Mouse (Mus musculus) intestine, embryonic 14.5 days (tissue): ENCODE measurements around the gene Mzf1. TPM values are rescaled to one million over a fixed set of nuclear protein-coding genes. Genes with fewer than 3 reads are reported as not detected.
A peak's percentile ranks its signal among the peaks of the same experiment; 100 is the strongest.

ENCODE experiments used
- ATAC-seq: fragments of 200-750 bp; cut with Nextera tagmentation; replicated peaks from 2 replicates; pipeline ENCODE4 v1.8.0; 2017; ENCODE audit warnings: low read depth, moderate number of reproducible peaks, moderate TSS enrichment, moderate library complexity; ENCODE audit not compliant: low FRiP score, low TSS enrichment
- DNase-seq: peaks from one replicate; pipeline ENCODE4 v3.0.0-alpha.2; 2018; ENCODE audit warnings: low spot score
- H3K27ac ChIP-seq: fragments of 300-500 bp; sonication (generic); 2 replicates; pipeline ENCODE4 v1.5.1; 2014; ENCODE audit warnings: low read depth, mild to moderate bottlenecking, control low read depth
- H3K27me3 ChIP-seq: fragments of 300-500 bp; sonication (generic); replicated peaks from 2 replicates; pipeline ENCODE4 v1.6.1; 2014; ENCODE audit warnings: low read length, control low read depth; ENCODE audit not compliant: control insufficient read depth, insufficient read depth
- H3K36me3 ChIP-seq: fragments of 300-500 bp; sonication (generic); 2 replicates; pipeline ENCODE4 v1.6.1; 2014; ENCODE audit warnings: low read length, control low read depth; ENCODE audit not compliant: control insufficient read depth, insufficient read depth
- H3K4me1 ChIP-seq: fragments of 300-500 bp; sonication (generic); replicated peaks from 2 replicates; pipeline ENCODE4 v1.6.1; 2014; ENCODE audit warnings: low read length, control low read depth, mixed read lengths; ENCODE audit not compliant: control insufficient read depth, insufficient read depth
- H3K4me2 ChIP-seq: fragments of 300-500 bp; sonication (generic); 2 replicates; pipeline ENCODE4 v1.6.1; 2014; ENCODE audit warnings: low read length
- H3K4me3 ChIP-seq: fragments of 300-500 bp; sonication (generic); 2 replicates; pipeline ENCODE4 v1.5.1; 2014; ENCODE audit warnings: low read depth, low read length, control low read depth, mixed read lengths
- H3K9ac ChIP-seq: fragments of 300-500 bp; sonication (generic); 2 replicates; pipeline ENCODE4 v1.6.1; 2014; ENCODE audit warnings: mild to moderate bottlenecking, low read length
- H3K9me3 ChIP-seq: fragments of 300-500 bp; sonication (generic); 2 replicates; pipeline ENCODE4 v1.6.1; 2016; ENCODE audit warnings: low read length, control low read depth; ENCODE audit not compliant: control insufficient read depth
- WGBS: fragments of 180-500 bp; shearing (Covaris S2); extraction: QIAGEN DNeasy Blood & Tissue Kit; methylation state at CpG from one replicate; pipeline ENCODE4 v1.1.7; 2014; 5-methylcytosine and 5-hydroxymethylcytosine counted together
- polyA plus RNA-seq: library from polyadenylated mRNA; unstranded; fragments of >200 nt; fragmentation: Nextera tagmentation; extraction: Ambion mirVana; gene quantifications from 2 replicates; pipeline ENCODE4 v1.2.1, GENCODE M21; 2014

The Mzf1 gene
- polyA plus RNA-seq, 1 experiment from 2014 or later: 2.7 TPM

DNA sequence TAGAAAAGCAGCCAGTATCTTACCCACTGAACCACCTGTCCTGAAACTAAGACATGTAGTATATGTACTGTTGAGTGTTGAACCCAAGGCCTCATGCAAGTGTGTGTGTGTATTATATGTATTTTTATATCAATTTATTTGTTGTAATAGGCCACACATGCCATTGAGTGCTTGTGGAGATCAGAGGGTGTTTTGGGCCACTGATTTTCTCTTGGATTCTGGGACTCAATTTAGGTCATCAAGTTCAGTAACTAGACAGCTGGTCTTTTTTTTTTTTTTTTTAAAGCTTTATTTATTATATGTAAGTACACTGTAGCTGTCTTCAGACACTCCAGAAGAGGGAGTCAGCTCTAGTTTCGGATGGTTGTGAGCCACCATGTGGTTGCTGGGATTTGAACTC, 39.3 kb downstream of the Mzf1 start:
- Histone ChIP-seq H3K4me2 (no peak overlapping the region), H3K27ac (no peak overlapping the region), H3K9me3 (no peaks in the 10 kb centered on the region), H3K4me1 (peaks cover 4% of the 10 kb centered on the region; the same call in 1 of the 2 replicates), H3K4me3 (no peak overlapping the region), H3K9ac (no peak overlapping the region), H3K27me3 (no peaks in the 10 kb centered on the region), H3K36me3 (no peaks in the 10 kb centered on the region)
- no peak for ATAC-seq
- no peak for DNase-seq
- 93% methylated on average over 1 of the region's 1 CpGs for WGBS

DNA sequence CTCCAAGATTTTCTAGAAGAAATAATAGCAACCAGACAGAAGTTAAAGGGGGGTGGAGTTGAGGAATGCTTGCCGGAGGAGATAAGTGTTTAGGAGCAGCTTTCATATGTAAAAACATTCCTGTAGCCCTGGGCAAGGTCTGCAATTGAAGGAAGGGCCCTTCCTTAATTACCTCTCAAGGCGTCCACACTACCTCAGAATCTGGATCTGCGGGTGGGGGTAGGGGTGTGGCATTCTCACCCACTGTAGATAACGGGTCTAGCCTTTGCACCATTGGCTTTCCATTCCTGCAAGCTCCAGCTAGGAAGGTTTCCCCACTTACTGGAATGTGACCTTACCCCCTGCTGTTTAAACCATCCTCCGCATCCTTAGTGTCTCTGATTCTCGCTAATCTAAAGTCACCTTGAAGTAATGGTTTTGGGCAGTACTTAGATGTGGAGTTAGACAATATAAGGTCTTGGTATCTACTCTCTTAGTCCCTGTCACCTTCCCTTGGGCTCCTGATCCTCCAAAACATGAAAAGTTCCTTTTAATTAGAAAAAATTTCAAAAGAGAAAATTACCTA, 40.2 kb downstream of the Mzf1 start:
- ATAC-seq: no peak
- H3K27me3 ChIP-seq: no peaks in the 10 kb centered on the region
- H3K4me3 ChIP-seq: no peak overlapping the region
- no peak overlapping the region for H3K9ac ChIP-seq
- H3K27ac ChIP-seq: no peak overlapping the region
- H3K4me2 ChIP-seq: no peak overlapping the region
- H3K4me1 ChIP-seq: peaks cover 4% of the 10 kb centered on the region; the same call in 1 of the 2 replicates
- no peaks in the 10 kb centered on the region for H3K36me3 ChIP-seq
- DNase-seq: no peak
- no peaks in the 10 kb centered on the region for H3K9me3 ChIP-seq
- 39% methylated on average over 6 of the region's 6 CpGs for WGBS

DNA sequence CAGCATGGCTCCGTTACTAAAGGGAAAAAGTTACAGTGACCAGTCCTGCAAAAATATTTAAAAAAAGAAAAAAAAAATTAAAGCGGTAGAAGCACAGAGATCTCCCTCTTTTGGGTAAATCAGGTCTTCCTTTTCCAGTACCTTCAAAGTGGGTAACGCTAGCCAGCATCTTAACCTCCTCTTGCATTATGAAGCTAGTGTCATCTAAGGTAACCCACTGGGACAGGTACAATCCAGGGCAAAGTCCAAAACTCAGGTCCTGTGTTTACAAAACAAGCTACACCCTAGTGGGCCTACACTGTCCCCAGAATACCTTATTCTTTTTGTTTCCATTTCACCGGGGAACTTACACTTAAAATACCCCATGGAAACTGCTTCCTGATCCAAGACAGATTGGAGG, 40.9 kb downstream of the Mzf1 start:
- Histone ChIP-seq H3K4me1 (peaks cover 4% of the 10 kb centered on the region; the same call in 1 of the 2 replicates), H3K9ac (no peak overlapping the region), H3K4me3 (no peak overlapping the region), H3K9me3 (no peaks in the 10 kb centered on the region), H3K4me2 (no peak overlapping the region), H3K36me3 (no peaks in the 10 kb centered on the region), H3K27me3 (no peaks in the 10 kb centered on the region), H3K27ac (no peak overlapping the region)
- 61% methylated on average over 4 of the region's 4 CpGs for WGBS
- ATAC-seq (no peak), DNase-seq (no peak)

DNA sequence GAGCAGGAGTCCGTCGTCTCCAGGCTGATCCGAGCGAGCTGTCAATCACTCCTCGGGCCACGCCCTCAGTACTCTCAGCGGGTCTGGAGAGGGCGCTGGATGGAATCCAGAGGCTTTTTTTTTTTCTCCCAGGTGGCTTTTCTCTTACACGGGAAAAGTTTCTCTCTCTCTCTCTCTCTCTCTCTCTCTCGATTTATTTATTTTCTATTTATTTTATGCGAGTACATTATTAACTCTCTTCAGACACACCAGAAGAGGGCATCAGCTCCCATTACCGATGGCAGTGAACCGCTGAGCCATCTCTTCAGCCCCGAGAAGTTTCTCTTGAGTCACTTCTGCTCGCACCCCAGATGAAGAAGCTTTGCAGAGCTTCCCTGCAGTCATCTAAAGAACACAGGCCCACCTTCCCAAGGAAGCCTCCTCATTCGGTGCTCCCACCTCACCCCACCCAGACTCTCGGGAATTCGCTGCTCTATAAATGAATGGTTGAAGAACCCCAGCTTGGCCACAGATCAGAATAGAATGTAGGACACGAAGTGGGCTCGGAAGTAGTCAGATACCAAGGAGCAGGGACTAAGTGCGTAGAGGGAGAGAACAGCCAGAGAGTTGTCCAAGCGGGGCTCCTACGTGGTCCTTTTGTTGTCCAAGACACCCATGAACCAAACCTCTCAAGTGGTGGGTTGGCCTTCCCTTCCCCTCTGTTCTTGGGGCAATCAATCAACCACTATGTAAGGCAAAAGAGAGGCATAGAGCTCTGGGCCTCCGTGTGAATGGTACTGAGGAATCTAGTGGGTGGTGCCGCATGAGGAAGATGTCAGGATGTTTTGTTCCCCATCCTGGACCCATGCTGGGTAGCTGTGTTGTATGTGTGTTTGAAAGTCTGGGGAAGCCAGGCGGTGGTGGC, 44.3 kb downstream of the Mzf1 start, which contains the start of gene Zbtb45:
Zbtb45 (minus strand) TSS at position 30 of the 904 bp plus-strand sequence.
- Histone ChIP-seq H3K27me3 (no peaks in the 10 kb centered on the region), H3K9ac (peak within 1 kb of the TSS; percentile 74), H3K27ac (peak within 1 kb of the TSS; percentile 93), H3K4me1 (peaks cover 4% of the 10 kb centered on the region; the same call in 1 of the 2 replicates), H3K4me3 (peak within 1 kb of the TSS; percentile 55), H3K4me2 (peak within 1 kb of the TSS; percentile 75), H3K9me3 (no peaks in the 10 kb centered on the region), H3K36me3 (peaks cover 22% of the 10 kb centered on the region)
- DNase-seq: peak; percentile 68
- 12% methylated on average over 26 of the region's 26 CpGs for WGBS
- no peak; the same call in 1 of the 2 replicates for ATAC-seq

DNA sequence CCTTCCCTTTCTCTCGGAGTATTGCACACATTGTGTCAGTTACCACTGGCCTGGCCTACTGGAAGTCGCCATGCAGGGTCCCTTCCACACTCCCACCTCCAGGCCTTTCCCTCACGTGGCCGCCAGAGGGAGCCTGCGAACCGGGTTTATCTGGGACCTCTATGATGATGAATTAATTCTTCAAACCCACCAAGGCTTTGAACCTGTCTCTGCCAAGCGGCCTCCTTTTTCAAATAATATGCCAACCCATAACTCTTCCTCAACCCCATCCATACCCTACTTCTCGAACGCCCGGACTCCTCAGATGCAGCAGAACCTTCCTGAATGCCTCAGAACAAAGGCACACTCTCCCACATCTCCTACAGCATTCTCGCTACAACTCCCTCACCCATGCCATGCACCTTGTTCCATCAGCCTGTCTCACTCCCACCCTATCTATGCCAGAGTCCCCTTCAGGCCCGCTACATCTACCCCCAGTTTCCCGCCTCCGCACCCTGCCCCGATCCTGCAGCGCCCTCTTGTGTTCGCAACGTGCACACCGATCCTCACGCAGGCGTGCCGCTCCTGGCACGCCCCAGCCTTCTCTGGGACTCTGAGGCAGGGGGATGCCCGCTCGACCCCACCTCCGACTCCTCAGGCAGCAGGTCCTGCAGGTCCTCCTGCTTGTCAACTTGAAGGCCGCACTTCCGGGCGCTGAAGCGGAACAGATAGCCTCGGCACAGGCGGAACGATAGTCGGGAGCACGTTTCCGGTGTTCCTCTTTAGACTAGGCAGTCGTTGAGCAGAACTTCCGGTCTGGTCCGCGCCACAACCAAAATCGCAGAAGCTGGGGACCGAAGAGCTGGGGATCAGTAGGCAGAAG, 45.2 kb downstream of the Mzf1 start:
- H3K4me2 ChIP-seq: peak overlapping the region; percentile 75
- H3K4me1 ChIP-seq: peaks cover 4% of the 10 kb centered on the region; the same call in 1 of the 2 replicates
- peak overlapping the region; percentile 93 for H3K27ac ChIP-seq
- no peaks in the 10 kb centered on the region for H3K9me3 ChIP-seq
- H3K4me3 ChIP-seq: peak overlapping the region; percentile 55
- H3K9ac ChIP-seq: peak overlapping the region; percentile 74
- peaks cover 30% of the 10 kb centered on the region for H3K36me3 ChIP-seq
- ATAC-seq: peak; percentile 87
- peak; percentile 99 for DNase-seq
- no peaks in the 10 kb centered on the region for H3K27me3 ChIP-seq
- WGBS: under 1% methylated on average over 42 of the region's 42 CpGs

DNA sequence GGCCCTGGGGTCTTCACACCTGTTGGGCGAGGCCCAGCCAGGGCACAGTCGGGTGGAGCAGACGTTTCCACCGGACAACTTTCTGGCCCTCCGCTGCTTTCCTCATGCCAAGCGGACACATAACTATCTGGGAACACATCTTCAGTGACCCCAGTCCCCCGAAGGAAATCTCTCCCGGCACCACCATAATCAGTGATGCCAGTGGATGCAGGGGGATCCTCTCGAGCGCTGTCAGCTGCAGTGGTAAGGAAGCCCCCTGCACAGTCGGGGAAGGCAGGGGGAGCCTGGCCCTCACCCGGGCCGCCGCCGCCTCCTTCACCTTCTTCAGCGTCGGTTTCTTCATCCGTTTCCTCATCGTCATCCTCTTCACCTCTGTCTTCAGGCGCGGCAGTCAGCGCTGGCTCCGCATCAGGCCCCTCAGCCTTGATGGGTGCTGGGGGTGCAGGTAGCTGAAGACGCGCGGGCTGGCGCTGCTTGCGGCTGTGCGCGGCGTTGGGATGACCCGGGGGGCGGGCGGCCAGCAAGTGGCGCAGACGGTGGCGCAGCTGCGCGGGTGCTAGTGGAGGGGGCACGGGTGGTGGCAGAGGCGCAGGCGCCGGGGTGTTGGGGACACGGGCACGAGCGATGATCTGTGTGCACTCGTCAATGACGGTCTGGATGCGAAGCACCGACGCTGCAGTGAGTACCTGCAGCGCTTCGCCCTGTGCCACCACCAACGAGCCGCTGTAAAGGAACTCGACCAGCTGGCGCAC, 47.0 kb downstream of the Mzf1 start:
- WGBS: 45% methylated on average over 57 of the region's 57 CpGs
- Histone ChIP-seq H3K9ac (no peak overlapping the region), H3K36me3 (peaks cover 30% of the 10 kb centered on the region)

DNA sequence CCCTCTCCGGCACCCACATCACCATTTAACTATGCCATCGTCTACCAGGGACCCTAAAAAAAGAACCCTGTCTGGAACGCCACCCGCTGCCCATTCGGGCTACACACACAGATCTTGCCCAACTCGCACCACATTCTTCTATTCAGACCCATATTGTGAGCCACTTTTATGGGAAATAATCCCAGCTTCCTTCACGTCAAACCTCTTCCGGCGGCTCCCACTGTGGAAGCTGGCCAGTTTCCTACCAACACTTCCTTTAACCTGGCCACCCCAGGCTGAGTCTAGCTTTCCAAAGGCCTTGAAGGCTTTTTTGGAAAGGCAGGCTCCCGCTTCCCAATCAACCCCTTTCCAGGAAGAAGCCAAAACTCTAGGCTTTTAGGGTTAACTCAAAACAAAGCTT, 48.0 kb downstream of the Mzf1 start:
- H3K27ac ChIP-seq: no peak overlapping the region
- no peak overlapping the region for H3K4me2 ChIP-seq
- 85% methylated on average over 10 of the region's 10 CpGs for WGBS
- H3K36me3 ChIP-seq: peaks cover 30% of the 10 kb centered on the region
- no peak for DNase-seq
- H3K27me3 ChIP-seq: no peaks in the 10 kb centered on the region
- no peak overlapping the region for H3K9ac ChIP-seq
- H3K9me3 ChIP-seq: no peaks in the 10 kb centered on the region
- H3K4me3 ChIP-seq: no peak overlapping the region
- no peak for ATAC-seq
- H3K4me1 ChIP-seq: peaks cover 4% of the 10 kb centered on the region; the same call in 1 of the 2 replicates

More for the DNA sequence above, 47.0 kb downstream of the Mzf1 start:
- DNase-seq (no peak), ATAC-seq (no peak)
- H3K4me3 ChIP-seq: no peak overlapping the region
- no peak overlapping the region for H3K27ac ChIP-seq
- no peaks in the 10 kb centered on the region for H3K27me3 ChIP-seq
- no peaks in the 10 kb centered on the region for H3K9me3 ChIP-seq
- H3K4me2 ChIP-seq: no peak overlapping the region
- peaks cover 4% of the 10 kb centered on the region; the same call in 1 of the 2 replicates for H3K4me1 ChIP-seq
